Comparison of ENCODE assay signal across 14 mouse cellular contexts in the genomic region with DNA sequence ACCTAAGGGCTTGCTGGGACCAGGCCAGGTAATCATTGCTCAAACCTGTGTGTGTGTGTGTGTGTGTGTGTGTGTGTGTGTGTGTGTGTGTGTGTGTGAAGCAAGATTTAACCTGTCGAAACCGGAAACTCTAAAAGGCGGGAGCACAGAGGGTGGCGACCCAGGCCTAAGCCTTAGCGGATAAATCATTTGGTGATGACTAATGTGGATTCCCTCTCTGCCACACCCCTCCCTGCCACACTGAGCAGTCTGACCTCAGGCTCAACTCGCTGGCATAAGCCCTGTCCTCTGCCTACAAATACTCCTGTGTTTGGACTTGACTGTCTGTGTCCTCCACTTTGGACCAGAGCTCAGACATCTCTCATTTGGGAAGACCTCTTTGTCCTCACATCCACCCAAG. TPM values are rescaled to one million over a fixed set of nuclear protein-coding genes. Genes with fewer than 3 reads are reported as not detected.
A peak's percentile ranks its signal among the peaks of the same experiment; 100 is the strongest.
DNase-seq lines count a peak whose midpoint lies in the region; ATAC-seq and TF ChIP-seq lines count a peak whose summit lies in the region.
"Had no signal": no experiment of that assay in that cellular context is flagged by ENCODE, and none has a peak within 500 bp of the region (broad histone marks: within the 10 kb centered on the region; RNA-seq: fewer than 3 reads in every experiment).

No protein-coding gene starts in this region.

- DNase-seq in kidney, postnatal 0 days (ENCODE audit: low spot score), result no peak
- DNase-seq in kidney, postnatal 25 days, result no peak
- DNase-seq in MN1 (ENCODE audit: low spot score), result peak; percentile 61
- DNase-seq in embryo, embryonic 10.5 days (ENCODE audit: low spot score), result no peak
- DNase-seq in midbrain, embryonic 10.5 days (ENCODE audit: low spot score), result no peak
- DNase-seq: left cerebral cortex, postnatal 4 days; retina, postnatal 1 day; thymus, postnatal 4 days had no signal

- H3K27me3 ChIP-seq in kidney, postnatal 0 days (ENCODE audit: insufficient read depth, low read length), result no peaks in the 10 kb centered on the region
- no peaks in the 10 kb centered on the region for H3K27me3 ChIP-seq in E14TG2a.4 (ENCODE audit: insufficient read depth, low read length)
- no peaks in the 10 kb centered on the region for H3K27me3 ChIP-seq in midbrain, embryonic 10.5 days (ENCODE audit: low read depth, poor library complexity, severe bottlenecking)
- H3K27me3 ChIP-seq: hindbrain, embryonic 15.5 days; lung, embryonic 15.5 days had no signal

- TF ChIP-seq CTCF in kidney, postnatal 0 days (IDR thresholded peaks at IDR 0.05; ENCODE audit: low read depth), result no peak
- no peak for TF ChIP-seq CTCF in E14TG2a.4 (conservative IDR thresholded peaks at IDR 0.05; ENCODE audit: low read length)

- peaks cover 12% of the 10 kb centered on the region for H3K36me3 ChIP-seq in kidney, postnatal 0 days (ENCODE audit: insufficient read depth, low read length)
- peaks cover 25% of the 10 kb centered on the region for H3K36me3 ChIP-seq in E14TG2a.4 (ENCODE audit: insufficient read depth, low read length)
- peaks cover 14% of the 10 kb centered on the region for H3K36me3 ChIP-seq in midbrain, embryonic 10.5 days

- H3K4me3 ChIP-seq in kidney, postnatal 0 days (replicated peaks; ENCODE audit: low read depth, low read length), result no peak overlapping the region
- H3K4me3 ChIP-seq in E14TG2a.4 (replicated peaks; ENCODE audit: low read length), result peak overlapping the region; percentile 95
- H3K4me3 ChIP-seq in midbrain, embryonic 10.5 days, result no peak overlapping the region
- H3K4me3 ChIP-seq: forebrain, embryonic 10.5 days; hindbrain, embryonic 15.5 days; lung, embryonic 15.5 days had no signal

- no peak overlapping the region for H3K4me2 ChIP-seq in kidney, postnatal 0 days (ENCODE audit: low read length)
- H3K4me2 ChIP-seq: hindbrain, embryonic 15.5 days; lung, embryonic 15.5 days; midbrain, embryonic 11.5 days had no signal

- peaks cover 20% of the 10 kb centered on the region for H3K4me1 ChIP-seq in kidney, postnatal 0 days (replicated peaks; ENCODE audit: insufficient read depth, low read length)
- peaks cover 78% of the 10 kb centered on the region for H3K4me1 ChIP-seq in E14TG2a.4 (replicated peaks; ENCODE audit: low read depth, low read length)
- peaks cover 28% of the 10 kb centered on the region for H3K4me1 ChIP-seq in midbrain, embryonic 10.5 days

- WGBS in kidney, postnatal 0 days, result 53% methylated on average over 6 of the region's 6 CpGs
- WGBS in midbrain, embryonic 10.5 days, result 83% methylated on average over 6 of the region's 6 CpGs

- H3K9ac ChIP-seq in kidney, postnatal 0 days (ENCODE audit: low read depth, low read length), result no peak overlapping the region
- H3K9ac ChIP-seq: hindbrain, embryonic 15.5 days; lung, embryonic 15.5 days had no signal

- peak; percentile 42; the same call in 1 of the 2 replicates for ATAC-seq in kidney, postnatal 0 days (replicated peaks; ENCODE audit: low FRiP score, low read depth)
- 0 out of 2 replicates have a peak, but pooled peaks have one; percentile 13 for ATAC-seq in megakaryocyte progenitor cell, adult 5-6 weeks (replicated peaks; ENCODE audit: poor library complexity)

- no peak overlapping the region for H3K27ac ChIP-seq in kidney, postnatal 0 days
- H3K27ac ChIP-seq in midbrain, embryonic 10.5 days (replicated peaks), result no peak overlapping the region
- H3K27ac ChIP-seq: hindbrain, embryonic 15.5 days; lung, embryonic 15.5 days had no signal

- H3K9me3 ChIP-seq in kidney, postnatal 0 days (replicated peaks; ENCODE audit: low read length), result no peaks in the 10 kb centered on the region
- no peaks in the 10 kb centered on the region for H3K9me3 ChIP-seq in E14TG2a.4 (ENCODE audit: low read length)
- no peaks in the 10 kb centered on the region for H3K9me3 ChIP-seq in midbrain, embryonic 10.5 days (replicated peaks)
- H3K9me3 ChIP-seq: forebrain, embryonic 10.5 days; hindbrain, embryonic 15.5 days; lung, embryonic 15.5 days had no signal

RNA-seq across cellular contexts. Expression of a gene that starts 2.4 kb away (rescaled TPM):
- 121 and 122 TPM in 2 replicates for polyA plus RNA-seq in kidney, postnatal 0 days (2015; fragmentation: Nextera tagmentation; extraction: Ambion mirVana)
- 319 and 322 TPM in 2 replicates for total RNA-seq in megakaryocyte progenitor cell, adult 5-6 weeks (2015)
- total RNA-seq in megakaryocyte progenitor cell, adult 5-6 weeks (2017), result 165 and 206 TPM in 2 replicates
- polyA plus RNA-seq in midbrain, embryonic 10.5 days (2016; fragmentation: Nextera tagmentation; extraction: Ambion mirVana), result 52.1 and 55.5 TPM in 2 replicates

RNA-seq across cellular contexts. Expression of a gene that starts 12.2 kb away (rescaled TPM):
- polyA plus RNA-seq in kidney, postnatal 0 days (2015; fragmentation: Nextera tagmentation; extraction: Ambion mirVana), result 32.9 and 43.0 TPM in 2 replicates
- total RNA-seq in megakaryocyte progenitor cell, adult 5-6 weeks (2015), result 0.98 TPM in 1 of 2 replicates, not detected in the other
- 3.3 and 7.0 TPM in 2 replicates for total RNA-seq in megakaryocyte progenitor cell, adult 5-6 weeks (2017)
- 4.1 and 7.2 TPM in 2 replicates for polyA plus RNA-seq in midbrain, embryonic 10.5 days (2016; fragmentation: Nextera tagmentation; extraction: Ambion mirVana)

RNA-seq across cellular contexts. Expression of a gene that starts 26.6 kb away (rescaled TPM):
- polyA plus RNA-seq in kidney, postnatal 0 days (2015; fragmentation: Nextera tagmentation; extraction: Ambion mirVana), result 10.6 and 11.4 TPM in 2 replicates
- 62.2 and 64.3 TPM in 2 replicates for total RNA-seq in megakaryocyte progenitor cell, adult 5-6 weeks (2015)
- 88.0 and 101 TPM in 2 replicates for total RNA-seq in megakaryocyte progenitor cell, adult 5-6 weeks (2017)
- polyA plus RNA-seq in midbrain, embryonic 10.5 days (2016; fragmentation: Nextera tagmentation; extraction: Ambion mirVana), result 17.0 and 21.2 TPM in 2 replicates

RNA-seq across cellular contexts. Expression of a gene that starts 35.6 kb away (rescaled TPM):
- 148 and 157 TPM in 2 replicates for polyA plus RNA-seq in kidney, postnatal 0 days (2015; fragmentation: Nextera tagmentation; extraction: Ambion mirVana)
- 75.7 and 78.4 TPM in 2 replicates for total RNA-seq in megakaryocyte progenitor cell, adult 5-6 weeks (2015)
- 60.6 and 69.9 TPM in 2 replicates for total RNA-seq in megakaryocyte progenitor cell, adult 5-6 weeks (2017)
- polyA plus RNA-seq in midbrain, embryonic 10.5 days (2016; fragmentation: Nextera tagmentation; extraction: Ambion mirVana), result 155 and 162 TPM in 2 replicates

RNA-seq across cellular contexts. Expression of a gene that starts 35.9 kb away (rescaled TPM):
- 176 and 179 TPM in 2 replicates for polyA plus RNA-seq in kidney, postnatal 0 days (2015; fragmentation: Nextera tagmentation; extraction: Ambion mirVana)
- total RNA-seq in megakaryocyte progenitor cell, adult 5-6 weeks (2015), result 95.9 and 112 TPM in 2 replicates
- 27.6 and 37.1 TPM in 2 replicates for total RNA-seq in megakaryocyte progenitor cell, adult 5-6 weeks (2017)
- polyA plus RNA-seq in midbrain, embryonic 10.5 days (2016; fragmentation: Nextera tagmentation; extraction: Ambion mirVana), result 274 and 283 TPM in 2 replicates
